Mouse (Mus musculus): ENCODE measurements around the gene Gstt1.

GRCm38 (mm10) chr10:75798176-75798696, at the start of gene Gstt1:
- TF ChIP-seq JUND (IDR thresholded peaks at IDR 0.05; ENCODE audit: low read depth, low read length): no peak
- TF ChIP-seq CTCF (IDR thresholded peaks at IDR 0.05 in 2 of 3, conservative IDR thresholded peaks at IDR 0.05 in 1 of 3; ENCODE audit: control insufficient read depth in 1 of 3, insufficient read depth in 1 of 3, low read depth in 2 of 3, low read length in 3 of 3, poor library complexity in 1 of 3, severe bottlenecking in 1 of 3): no peak
- no peak for TF ChIP-seq POLR2AphosphoS5 (IDR thresholded peaks at IDR 0.05; ENCODE audit: borderline replicate concordance, low read depth, low read length)
- no peak for TF ChIP-seq MYC (IDR thresholded peaks at IDR 0.05; ENCODE audit: low read depth, low read length)
- TF ChIP-seq ZMIZ1 (IDR thresholded peaks at IDR 0.05; ENCODE audit: low read depth, low read length): no peak
- no peak for TF ChIP-seq E2F4 (IDR thresholded peaks at IDR 0.05; ENCODE audit: borderline replicate concordance, low read depth, low read length)
- no peak for TF ChIP-seq ZC3H11A (IDR thresholded peaks at IDR 0.05; ENCODE audit: low read depth, low read length)
- TF ChIP-seq POLR2A (IDR thresholded peaks at IDR 0.05; ENCODE audit: control insufficient read depth in 1 of 2, insufficient read depth in 1 of 2, low read depth in 1 of 2, low read length in 2 of 2, poor library complexity in 1 of 2): no peak

Measured in MEL (cell line).